Mouse (Mus musculus): ENCODE results near the gene Eed. TPM values are rescaled to one million over a fixed set of nuclear protein-coding genes. Genes with fewer than 3 reads are reported as not detected.
A peak's percentile ranks its signal among the peaks of the same experiment; 100 is the strongest.

Eed gene
- total and polyA plus RNA-seq, 3 experiments = 108 to 267 (median 143) TPM

- no peaks in the 10 kb centered on the region for H3K27me3 ChIP-seq (replicated peaks)
- dilution Hi-C loops (cut with MboI; ENCODE audit: extremely low pct_ligation_motif_present, extremely low pct_unique_long_range_greater_than_20kb, low sequenced_read_pairs) = no loop called here
- no peak overlapping the region for H3K27ac ChIP-seq (ENCODE audit: insufficient read depth, low read depth)
Measured at GRCm38 (mm10) chr7:90016459-90016858, 35.7 kb upstream of the Eed start.

GRCm38 (mm10) chr7:90006667-90007653 is 26.2 kb upstream of the Eed start:
- Histone ChIP-seq H3K36me3 (replicated peaks in 1 of 2; ENCODE audit: control insufficient read depth in 1 of 2, insufficient read depth in 1 of 2, low read length in 1 of 2) (no peaks in the 10 kb centered on the region), H3K9ac (ENCODE audit: insufficient read depth, low read depth) (no peak overlapping the region; the same call in 1 of the 2 replicates), H3K27ac (ENCODE audit: insufficient read depth, low read depth) (peak overlapping the region; percentile 90), H3K4me1 (ENCODE audit: control insufficient read depth in 1 of 2, insufficient read depth in 2 of 2) (peaks cover 3 to 28% of the 10 kb centered on the region in 2 experiments; a peak in 3 of 4 replicates), H3K27me3 (replicated peaks) (no peaks in the 10 kb centered on the region), H3K4me2 (ENCODE audit: insufficient read depth, low read depth, poor library complexity, severe bottlenecking) (peak overlapping the region; percentile 78), H3K9me3 (replicated peaks; ENCODE audit: low read length) (no peaks in the 10 kb centered on the region), H3K79me2 (replicated peaks; ENCODE audit: control insufficient read depth, extremely low read depth, insufficient read depth, poor library complexity, severe bottlenecking) (no peaks in the 10 kb centered on the region), H3K4me3 (replicated peaks in 1 of 3; ENCODE audit: low read depth in 2 of 3, low read length in 2 of 3, poor library complexity in 1 of 3) (no peak overlapping the region)
- in situ Hi-C loops (cut with MboI; ENCODE audit: low pct_ligation_motif_present, low pct_unique_long_range_greater_than_20kb, low sequenced_read_pairs) (loop anchor here (10.0 to 25.0 kb wide), 3 partner anchors 148 to 430 kb away; partner anchors contain the start of genes Ccdc83, Ccdc89 and Crebzf), dilution Hi-C loops (cut with MboI; ENCODE audit: extremely low pct_ligation_motif_present, extremely low pct_unique_long_range_greater_than_20kb, low sequenced_read_pairs) (no loop called here)
- peak; percentile 71 for DNase-seq (ENCODE audit: extremely low read depth)
- TF ChIP-seq ZNF384 (IDR thresholded peaks at IDR 0.05; ENCODE audit: low read depth, low read length) (peak; percentile 7; the same call in 1 of the 2 replicates), CHD1 (IDR thresholded peaks at IDR 0.05; ENCODE audit: low read depth, low read length) (peak; percentile 78; the same call in 1 of the 2 replicates), MAZ (IDR thresholded peaks at IDR 0.05; ENCODE audit: low read depth, low read length) (peak; percentile 34; the same call in 1 of the 2 replicates), ELF1 (IDR thresholded peaks at IDR 0.05; ENCODE audit: low read depth, low read length) (peak; percentile 54; the same call in 1 of the 2 replicates), PAX5 (IDR thresholded peaks at IDR 0.05; ENCODE audit: low read length) (no peak), TCF12 (IDR thresholded peaks at IDR 0.05; ENCODE audit: low read depth, low read length) (peak; percentile 47), IRF4 (IDR thresholded peaks at IDR 0.05; ENCODE audit: low read depth, low read length) (peak; percentile 86), NELFE (IDR thresholded peaks at IDR 0.05; ENCODE audit: low read depth, low read length) (peak; percentile 24; the same call in 1 of the 2 replicates), UBTF (IDR thresholded peaks at IDR 0.05; ENCODE audit: low read depth, low read length) (no peak), MEF2A (IDR thresholded peaks at IDR 0.05; ENCODE audit: borderline replicate concordance, low read depth, low read length) (peak; percentile 76; the same call in 1 of the 2 replicates), BHLHE40 (IDR thresholded peaks at IDR 0.05; ENCODE audit: low read depth, low read length) (0 out of 2 replicates have a peak, but pooled peaks have one; percentile 23), MAFK (IDR thresholded peaks at IDR 0.05; ENCODE audit: insufficient replicate concordance, low read length) (0 out of 2 replicates have a peak, but pooled peaks have one; percentile 8), MXI1 (IDR thresholded peaks at IDR 0.05; ENCODE audit: low read depth, low read length) (peak; percentile 0; the same call in 1 of the 2 replicates), ETS1 (conservative IDR thresholded peaks at IDR 0.05; ENCODE audit: low read depth, low read length) (peak; percentile 87; the same call in 1 of the 2 replicates), POLR2AphosphoS2 (IDR thresholded peaks at IDR 0.05; ENCODE audit: low read depth, low read length) (no peak), RCOR1 (conservative IDR thresholded peaks at IDR 0.05; ENCODE audit: low read depth, low read length) (0 out of 2 replicates have a peak, but pooled peaks have one; percentile 12), CTCF (conservative IDR thresholded peaks at IDR 0.05 in 1 of 2, IDR thresholded peaks at IDR 0.05 in 1 of 2; ENCODE audit: low read depth in 2 of 2, low read length in 2 of 2) (no peak), EP300 (IDR thresholded peaks at IDR 0.05; ENCODE audit: low read length) (peak; percentile 62; the same call in 1 of the 2 replicates), TBP (conservative IDR thresholded peaks at IDR 0.05; ENCODE audit: low read depth, low read length) (0 out of 2 replicates have a peak, but pooled peaks have one; percentile 44)

More at GRCm38 (mm10) chr7:90016459-90016858, 35.7 kb upstream of the Eed start:
- Histone ChIP-seq H3K79me2 (replicated peaks; ENCODE audit: control insufficient read depth, extremely low read depth, insufficient read depth, poor library complexity, severe bottlenecking) (no peaks in the 10 kb centered on the region), H3K4me3 (replicated peaks in 1 of 3; ENCODE audit: low read depth in 2 of 3, low read length in 2 of 3, poor library complexity in 1 of 3) (no peak overlapping the region), H3K4me2 (ENCODE audit: insufficient read depth, low read depth, poor library complexity, severe bottlenecking) (peak overlapping the region; percentile 38; the same call in 1 of the 2 replicates), H3K36me3 (replicated peaks in 1 of 2; ENCODE audit: control insufficient read depth in 1 of 2, insufficient read depth in 1 of 2, low read length in 1 of 2) (no peaks in the 10 kb centered on the region), H3K9me3 (replicated peaks; ENCODE audit: low read length) (no peaks in the 10 kb centered on the region), H3K4me1 (ENCODE audit: control insufficient read depth in 1 of 2, insufficient read depth in 2 of 2) (peaks cover 3 to 38% of the 10 kb centered on the region in 2 experiments), H3K9ac (ENCODE audit: insufficient read depth, low read depth) (no peak overlapping the region)
- in situ Hi-C loops (cut with MboI; ENCODE audit: low pct_ligation_motif_present, low pct_unique_long_range_greater_than_20kb, low sequenced_read_pairs) = loop anchor here (25.0 kb wide), 1 partner anchor 421 kb away; the partner anchor contains the start of genes Ccdc89 and Crebzf
- TF ChIP-seq E2F4 (IDR thresholded peaks at IDR 0.05; ENCODE audit: insufficient replicate concordance, low read depth, low read length) = no peak
- no peak for TF ChIP-seq BHLHE40 (IDR thresholded peaks at IDR 0.05; ENCODE audit: low read depth, low read length)
- TF ChIP-seq ETS1 (conservative IDR thresholded peaks at IDR 0.05; ENCODE audit: low read depth, low read length) = no peak
- no peak for TF ChIP-seq RCOR1 (conservative IDR thresholded peaks at IDR 0.05; ENCODE audit: low read depth, low read length)
- no peak for TF ChIP-seq HCFC1 (IDR thresholded peaks at IDR 0.05; ENCODE audit: low read depth, low read length)
- no peak for TF ChIP-seq EP300 (IDR thresholded peaks at IDR 0.05; ENCODE audit: low read length)
- no peak for TF ChIP-seq CHD1 (IDR thresholded peaks at IDR 0.05; ENCODE audit: low read depth, low read length)
- no peak for TF ChIP-seq UBTF (IDR thresholded peaks at IDR 0.05; ENCODE audit: low read depth, low read length)
- TF ChIP-seq RAD21 (IDR thresholded peaks at IDR 0.05; ENCODE audit: low read depth, low read length) = peak; percentile 90
- TF ChIP-seq ZKSCAN1 (IDR thresholded peaks at IDR 0.05; ENCODE audit: borderline replicate concordance, low read depth, low read length) = no peak
- no peak for TF ChIP-seq MXI1 (IDR thresholded peaks at IDR 0.05; ENCODE audit: low read depth, low read length)
- no peak for TF ChIP-seq USF1 (IDR thresholded peaks at IDR 0.05; ENCODE audit: low read depth, low read length)
- TF ChIP-seq JUND (conservative IDR thresholded peaks at IDR 0.05; ENCODE audit: low read depth, low read length) = no peak
- peak; percentile 77 for TF ChIP-seq SMC3 (IDR thresholded peaks at IDR 0.05; ENCODE audit: low read depth, low read length)
- no peak for TF ChIP-seq MAX (IDR thresholded peaks at IDR 0.05; ENCODE audit: low read length)
- no peak for TF ChIP-seq POLR2AphosphoS2 (IDR thresholded peaks at IDR 0.05; ENCODE audit: low read depth, low read length)
- TF ChIP-seq ZC3H11A (IDR thresholded peaks at IDR 0.05; ENCODE audit: low read depth, low read length) = peak; percentile 34; the same call in 1 of the 2 replicates
- no peak for TF ChIP-seq KAT2A (IDR thresholded peaks at IDR 0.05; ENCODE audit: insufficient replicate concordance, low read length)
- TF ChIP-seq USF2 (conservative IDR thresholded peaks at IDR 0.05; ENCODE audit: low read depth, low read length) = no peak
- TF ChIP-seq CTCF (conservative IDR thresholded peaks at IDR 0.05 in 1 of 2, IDR thresholded peaks at IDR 0.05 in 1 of 2; ENCODE audit: low read depth in 2 of 2, low read length in 2 of 2) = peak in 1 of 2 experiments; percentile 75; a peak in 2 of 4 replicates
- peak; percentile 55 for TF ChIP-seq ELF1 (IDR thresholded peaks at IDR 0.05; ENCODE audit: low read depth, low read length)
- TF ChIP-seq POLR2A (IDR thresholded peaks at IDR 0.05; ENCODE audit: low read depth, low read length) = no peak
- no peak for TF ChIP-seq TCF12 (IDR thresholded peaks at IDR 0.05; ENCODE audit: low read depth, low read length)
- DNase-seq (ENCODE audit: extremely low read depth) = peak; percentile 44

All from CH12.LX (cell line).